In genomic region chr9:56643474-56643873, GRCm38 (mm10) we compare ENCODE assay signal across 14 mouse cellular contexts.
DNase-seq lines count a peak whose midpoint lies in the region; ATAC-seq lines count a peak whose summit lies in the region.
"Had no signal": no experiment of that assay in that cellular context is flagged by ENCODE, and none has a peak within 500 bp of the region (broad histone marks: within the 10 kb centered on the region; RNA-seq: fewer than 3 reads in every experiment).

No protein-coding gene starts in this region.

- peaks cover 9% of the 10 kb centered on the region; the same call in 1 of the 2 replicates for H3K4me1 ChIP-seq in kidney, embryonic 14.5 days (ENCODE audit: control insufficient read depth, insufficient read depth, low read length)
- peaks cover 28% of the 10 kb centered on the region for H3K4me1 ChIP-seq in forebrain, embryonic 15.5 days
- H3K4me1 ChIP-seq in midbrain, embryonic 15.5 days = peaks cover 24% of the 10 kb centered on the region; the same call in 1 of the 2 replicates
- H3K4me1 ChIP-seq: heart, embryonic 13.5 days; liver, embryonic 12.5 days had no signal

- no peaks in the 10 kb centered on the region for H3K9me3 ChIP-seq in kidney, embryonic 14.5 days (ENCODE audit: control insufficient read depth, low read length)
- H3K9me3 ChIP-seq in forebrain, embryonic 15.5 days = no peaks in the 10 kb centered on the region
- H3K9me3 ChIP-seq in midbrain, embryonic 15.5 days = no peaks in the 10 kb centered on the region
- H3K9me3 ChIP-seq: heart, embryonic 13.5 days; liver, embryonic 12.5 days had no signal

- peaks cover 24% of the 10 kb centered on the region for H3K27me3 ChIP-seq in kidney, embryonic 14.5 days (ENCODE audit: control insufficient read depth, insufficient read depth, low read length)
- H3K27me3 ChIP-seq in forebrain, embryonic 15.5 days = peaks cover 34% of the 10 kb centered on the region
- H3K27me3 ChIP-seq in midbrain, embryonic 15.5 days (replicated peaks) = 0 out of 2 replicates have a peak, but pooled peaks cover under 1% of the 10 kb centered on the region

- H3K9ac ChIP-seq in kidney, embryonic 14.5 days (ENCODE audit: low read depth, low read length) = no peak overlapping the region
- no peak overlapping the region for H3K9ac ChIP-seq in forebrain, embryonic 15.5 days (replicated peaks)
- no peak overlapping the region for H3K9ac ChIP-seq in midbrain, embryonic 15.5 days
- H3K9ac ChIP-seq: heart, embryonic 13.5 days; liver, embryonic 12.5 days had no signal

- 39% methylated on average over 5 of the region's 5 CpGs for WGBS in kidney, embryonic 14.5 days
- WGBS in forebrain, embryonic 15.5 days = 22% methylated on average over 5 of the region's 5 CpGs
- WGBS in midbrain, embryonic 15.5 days = 62% methylated on average over 5 of the region's 5 CpGs

- no peak overlapping the region for H3K4me3 ChIP-seq in kidney, embryonic 14.5 days (ENCODE audit: low read length)
- H3K4me3 ChIP-seq in forebrain, embryonic 15.5 days = no peak overlapping the region
- no peak overlapping the region for H3K4me3 ChIP-seq in midbrain, embryonic 15.5 days
- H3K4me3 ChIP-seq: heart, embryonic 13.5 days; liver, embryonic 12.5 days had no signal

- DNase-seq in kidney, adult 9 months = no peak
- DNase-seq in MN1 (ENCODE audit: low spot score) = peak; percentile 51
- no peak for DNase-seq in lung, postnatal 25 days (ENCODE audit: low spot score)
- no peak for DNase-seq in cerebellum, adult 11-12 months
- no peak for DNase-seq in thymus, postnatal 0 days (ENCODE audit: low spot score)
- DNase-seq: cerebellum, postnatal 36 days; lung, postnatal 10 days; thymus, adult 2 months had no signal

- ATAC-seq in kidney, embryonic 14.5 days (ENCODE audit: low FRiP score, low TSS enrichment) = peak; percentile 69; the same call in 1 of the 2 replicates
- ATAC-seq in forebrain, embryonic 15.5 days (replicated peaks) = peak; percentile 55
- ATAC-seq in midbrain, embryonic 15.5 days (replicated peaks) = 0 out of 2 replicates have a peak, but pooled peaks have one; percentile 6
- ATAC-seq: intestine, embryonic 16.5 days; liver, embryonic 12.5 days had no signal

- H3K27ac ChIP-seq in kidney, embryonic 14.5 days (ENCODE audit: low read depth, low read length) = no peak overlapping the region
- H3K27ac ChIP-seq in forebrain, embryonic 15.5 days (replicated peaks) = no peak overlapping the region
- no peak overlapping the region for H3K27ac ChIP-seq in midbrain, embryonic 15.5 days
- H3K27ac ChIP-seq: heart, embryonic 13.5 days; liver, embryonic 12.5 days had no signal

- H3K36me3 ChIP-seq in kidney, embryonic 14.5 days (ENCODE audit: control insufficient read depth, insufficient read depth, low read length) = no peaks in the 10 kb centered on the region
- no peaks in the 10 kb centered on the region for H3K36me3 ChIP-seq in forebrain, embryonic 15.5 days
- H3K36me3 ChIP-seq in midbrain, embryonic 15.5 days (replicated peaks) = no peaks in the 10 kb centered on the region
- H3K36me3 ChIP-seq: heart, embryonic 13.5 days; liver, embryonic 12.5 days had no signal

- no peak overlapping the region for H3K4me2 ChIP-seq in kidney, embryonic 14.5 days (replicated peaks; ENCODE audit: low read depth, low read length)
- H3K4me2 ChIP-seq in forebrain, embryonic 15.5 days (replicated peaks) = no peak overlapping the region
- H3K4me2 ChIP-seq in midbrain, embryonic 15.5 days = no peak overlapping the region
- H3K4me2 ChIP-seq: heart, embryonic 13.5 days; liver, embryonic 12.5 days had no signal

Comparison
In these comparisons a context has a peak if more than half of its experiments do, and no peak if none do; other contexts are left out.
1. ATAC-seq: peak in every context shown above with its lines; median percentile 69 in kidney, embryonic 14.5 days; 55 in forebrain, embryonic 15.5 days; 6 in midbrain, embryonic 15.5 days.